Mouse (Mus musculus) embryonic fibroblast, embryonic 13.5 days (primary cell): Measurements from ENCODE around the gene Hipk2.

Experiments
- CTCF ChIP-seq: IDR thresholded peaks from 2 replicates; pipeline ENCODE4 v1.5.1; 2011; ENCODE audit warnings: mild to moderate bottlenecking, control low read depth, low read length, moderate library complexity, borderline replicate concordance; ENCODE audit not compliant: insufficient read depth
- POLR2A ChIP-seq: IDR thresholded peaks from 2 replicates; pipeline ENCODE4 v1.6.1; 2011; ENCODE audit warnings: low read depth, mild to moderate bottlenecking, control low read depth, low read length, moderate library complexity

- TF ChIP-seq CTCF (peak; percentile 78; the same call in 1 of the 2 replicates), POLR2A (no peak)
Measured at GRCm38 (mm10) chr6:38736240-38736639, 139.7 kb downstream of the Hipk2 start.
